Mouse (Mus musculus) midbrain, embryonic 15.5 days (tissue): ENCODE results near the gene Dynll1. TPM values are rescaled to one million over a fixed set of nuclear protein-coding genes. Genes with fewer than 3 reads are reported as not detected.

ENCODE experiments used
- ATAC-seq: fragments of 200-750 bp; cut with Nextera tagmentation; replicated peaks from 2 replicates; pipeline ENCODE4 v1.8.0; 2017; ENCODE audit warnings: moderate TSS enrichment
- H3K27ac ChIP-seq: fragments of 300-500 bp; sonication (generic); 2 replicates; pipeline ENCODE4 v1.5.1; 2015; ENCODE audit warnings: mild to moderate bottlenecking, inconsistent platforms
- H3K27me3 ChIP-seq: fragments of 300-500 bp; sonication (generic); replicated peaks from 2 replicates; pipeline ENCODE4 v1.6.1; 2015; ENCODE audit warnings: inconsistent platforms
- H3K36me3 ChIP-seq: fragments of 300-500 bp; sonication (generic); replicated peaks from 2 replicates; pipeline ENCODE4 v1.6.1; 2015; ENCODE audit warnings: inconsistent platforms
- H3K4me1 ChIP-seq: fragments of 300-500 bp; sonication (generic); 2 replicates; pipeline ENCODE4 v1.6.1; 2015; ENCODE audit warnings: inconsistent platforms
- H3K4me2 ChIP-seq: fragments of 300-500 bp; sonication (generic); 2 replicates; pipeline ENCODE4 v1.6.1; 2015; ENCODE audit warnings: inconsistent platforms, mild to moderate bottlenecking, moderate library complexity
- H3K4me3 ChIP-seq: fragments of 300-500 bp; sonication (generic); 2 replicates; pipeline ENCODE4 v1.5.1; 2015; ENCODE audit warnings: mild to moderate bottlenecking, inconsistent platforms
- H3K9ac ChIP-seq: fragments of 300-500 bp; sonication (generic); 2 replicates; pipeline ENCODE4 v1.6.1; 2015; ENCODE audit warnings: mild to moderate bottlenecking, inconsistent platforms
- H3K9me3 ChIP-seq: fragments of 300-500 bp; sonication (generic); 2 replicates; pipeline ENCODE4 v1.6.1; 2016; ENCODE audit warnings: inconsistent platforms
- WGBS: fragments of 180-500 bp; shearing (Covaris S2); methylation state at CpG from one replicate; pipeline ENCODE4 v1.1.7; 2015; ENCODE audit warnings: mixed read lengths; 5-methylcytosine and 5-hydroxymethylcytosine counted together
- polyA plus RNA-seq: library from polyadenylated mRNA; unstranded; fragments of >200 nt; fragmentation: Nextera tagmentation; extraction: Ambion mirVana; gene quantifications from 2 replicates; pipeline ENCODE4 v1.2.1, GENCODE M21; 2015

Gene Dynll1
- polyA plus RNA-seq = 1,095 and 1,182 TPM in 2 replicates

DNA sequence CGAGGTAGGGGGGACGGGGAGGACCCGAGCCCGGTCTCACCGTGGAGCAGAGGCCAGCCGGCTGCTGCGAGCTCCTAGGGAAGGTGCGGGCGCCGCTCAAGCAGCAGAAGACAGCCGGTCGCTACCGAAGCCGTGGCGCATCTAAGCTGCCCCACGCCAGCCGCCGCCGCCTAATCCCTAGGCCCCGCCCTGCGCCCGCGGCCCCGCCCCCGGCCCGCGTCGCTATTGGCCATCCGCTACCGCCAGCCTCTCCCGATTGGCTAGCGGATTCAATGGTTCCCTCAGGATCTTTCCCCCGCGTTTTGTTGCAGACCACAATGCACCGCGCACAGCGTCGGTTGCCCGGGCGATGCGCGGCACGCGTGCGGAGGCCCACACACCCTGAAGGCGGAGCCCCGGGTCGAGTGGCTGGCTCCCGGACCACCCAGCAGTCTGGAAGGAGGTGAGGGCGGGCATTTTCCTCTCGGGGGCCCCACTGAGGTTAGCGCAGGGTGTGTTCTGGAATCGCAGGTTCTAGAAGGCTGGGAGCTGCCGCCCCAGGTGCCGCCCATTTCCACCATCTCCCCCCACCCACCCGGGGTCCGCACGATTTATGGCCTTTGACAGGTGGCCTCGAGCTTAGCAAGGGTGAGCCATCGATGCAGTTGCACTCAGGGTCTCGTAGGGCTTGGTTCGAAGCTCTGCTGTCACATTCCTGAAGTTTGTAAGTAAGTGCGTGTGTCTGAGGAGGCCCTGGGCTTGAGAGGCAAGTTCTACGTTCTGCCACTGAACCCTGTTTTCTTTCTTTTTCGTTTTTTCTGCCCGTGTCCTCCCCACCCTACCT, at the start of gene Dynll1:
Gene Dynll1 (minus strand): TSS at position 208 of the 823 bp plus-strand sequence.
- Histone ChIP-seq H3K27me3 (no peaks in the 10 kb centered on the region), H3K27ac (peak within 1 kb of the TSS; percentile 91), H3K9ac (peak within 1 kb of the TSS; percentile 70), H3K9me3 (no peaks in the 10 kb centered on the region), H3K36me3 (peaks cover 9% of the 10 kb centered on the region; the same call in 1 of the 2 replicates), H3K4me2 (peak within 1 kb of the TSS; percentile 70), H3K4me1 (peaks cover 29% of the 10 kb centered on the region), H3K4me3 (peak within 1 kb of the TSS; percentile 62)
- ATAC-seq = peak; percentile 98
- WGBS = under 1% methylated on average over 66 of the region's 66 CpGs

DNA sequence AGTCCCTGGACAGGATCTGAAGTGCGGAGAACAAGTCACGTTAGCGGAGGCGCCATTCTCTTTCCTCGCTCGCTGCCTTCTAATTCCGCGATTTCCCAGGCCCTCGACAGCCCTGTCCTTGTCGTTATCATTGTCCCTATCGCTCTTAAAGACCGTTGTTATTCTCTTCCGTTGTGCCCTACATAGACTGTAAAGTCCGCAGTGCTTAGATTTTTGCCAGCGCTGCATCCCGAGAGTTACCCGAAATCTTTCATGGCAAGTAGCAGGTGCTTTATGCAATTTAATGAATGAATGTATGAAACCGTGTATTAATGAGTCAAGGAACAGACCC, 48.4 kb upstream of the Dynll1 start:
- Histone ChIP-seq H3K4me2 (peak overlapping the region; percentile 62), H3K27me3 (no peaks in the 10 kb centered on the region), H3K36me3 (peaks cover 14% of the 10 kb centered on the region), H3K4me1 (peaks cover 24% of the 10 kb centered on the region), H3K27ac (peak overlapping the region; percentile 83), H3K4me3 (peak overlapping the region; percentile 88), H3K9ac (peak overlapping the region; percentile 56), H3K9me3 (no peaks in the 10 kb centered on the region)
- under 1% methylated on average over 18 of the region's 18 CpGs for WGBS
- peak; percentile 53 for ATAC-seq

DNA sequence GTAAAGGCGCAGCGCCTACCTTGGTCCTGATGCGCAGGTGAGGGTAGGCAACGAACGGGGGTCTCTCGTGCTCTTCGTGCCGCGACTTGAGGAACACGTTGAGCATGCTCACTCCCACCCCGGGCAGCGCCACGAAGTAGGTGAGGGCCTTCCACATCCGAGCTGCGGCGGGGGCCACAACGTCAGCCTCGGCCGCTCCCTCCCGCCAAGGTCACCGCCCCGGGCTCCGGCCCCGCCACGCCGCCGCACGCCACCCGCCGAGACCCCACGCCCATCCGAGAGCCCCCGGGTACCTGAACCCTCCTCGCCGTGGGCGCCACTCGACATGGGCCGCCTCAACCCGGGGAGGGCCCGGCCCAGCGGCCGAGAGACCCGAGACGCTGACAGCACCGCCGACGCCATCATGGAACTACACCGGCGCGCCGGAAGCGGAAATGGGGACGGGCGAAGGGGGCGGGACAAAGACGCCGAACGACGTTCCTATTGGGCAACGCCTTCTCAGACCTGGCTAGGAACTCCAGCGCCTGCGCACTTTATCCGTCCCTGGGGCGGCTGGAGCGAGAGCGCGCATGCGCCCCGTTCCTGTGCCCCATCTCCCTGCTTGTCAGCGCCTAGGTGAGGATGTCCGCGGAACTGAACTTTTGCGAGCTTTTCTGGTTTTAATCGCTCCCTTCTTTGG, 47.9 kb upstream of the Dynll1 start, which contains the start of gene Cox6a1:
Gene Cox6a1 (minus strand): TSS at position 436 of the 679 bp plus-strand sequence.
- H3K4me2 ChIP-seq = peak within 1 kb of the TSS; percentile 86
- peak within 1 kb of the TSS; percentile 83 for H3K27ac ChIP-seq
- H3K9me3 ChIP-seq = no peaks in the 10 kb centered on the region
- H3K4me3 ChIP-seq = peak within 1 kb of the TSS; percentile 88
- H3K36me3 ChIP-seq = peaks cover 18% of the 10 kb centered on the region
- H3K27me3 ChIP-seq = no peaks in the 10 kb centered on the region
- under 1% methylated on average over 67 of the region's 74 CpGs for WGBS
- H3K9ac ChIP-seq = peak within 1 kb of the TSS; percentile 79
- ATAC-seq = peak; percentile 92
- H3K4me1 ChIP-seq = peaks cover 24% of the 10 kb centered on the region

DNA sequence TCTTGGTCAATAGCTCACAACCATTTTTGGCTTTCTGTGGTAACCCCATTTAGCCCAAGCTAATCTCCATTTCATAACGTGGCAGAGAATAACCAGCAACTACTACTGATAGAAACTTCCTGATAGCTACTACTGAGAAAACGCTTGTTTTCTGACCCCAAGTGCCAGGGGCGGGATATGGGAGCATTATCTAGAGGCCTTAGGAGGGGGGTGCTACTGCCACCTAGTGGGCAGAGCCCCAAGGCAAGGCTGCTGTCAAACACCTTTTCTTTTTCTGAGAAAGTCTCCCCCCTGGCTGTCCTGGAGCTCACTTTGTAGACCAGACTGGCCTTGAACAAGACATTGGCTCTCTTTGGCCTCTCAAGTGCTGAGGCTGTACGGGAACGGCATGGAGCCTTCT, 46.8 kb upstream of the Dynll1 start:
- peaks cover 27% of the 10 kb centered on the region for H3K4me1 ChIP-seq
- peak overlapping the region; percentile 79; the same call in 1 of the 2 replicates for H3K9ac ChIP-seq
- no peaks in the 10 kb centered on the region for H3K27me3 ChIP-seq
- H3K27ac ChIP-seq = no peak overlapping the region
- H3K4me3 ChIP-seq = peak overlapping the region; percentile 88
- peak overlapping the region; percentile 86 for H3K4me2 ChIP-seq
- WGBS = 3% methylated on average over 5 of the region's 5 CpGs
- peaks cover 29% of the 10 kb centered on the region for H3K36me3 ChIP-seq
- H3K9me3 ChIP-seq = no peaks in the 10 kb centered on the region
- ATAC-seq = no peak

DNA sequence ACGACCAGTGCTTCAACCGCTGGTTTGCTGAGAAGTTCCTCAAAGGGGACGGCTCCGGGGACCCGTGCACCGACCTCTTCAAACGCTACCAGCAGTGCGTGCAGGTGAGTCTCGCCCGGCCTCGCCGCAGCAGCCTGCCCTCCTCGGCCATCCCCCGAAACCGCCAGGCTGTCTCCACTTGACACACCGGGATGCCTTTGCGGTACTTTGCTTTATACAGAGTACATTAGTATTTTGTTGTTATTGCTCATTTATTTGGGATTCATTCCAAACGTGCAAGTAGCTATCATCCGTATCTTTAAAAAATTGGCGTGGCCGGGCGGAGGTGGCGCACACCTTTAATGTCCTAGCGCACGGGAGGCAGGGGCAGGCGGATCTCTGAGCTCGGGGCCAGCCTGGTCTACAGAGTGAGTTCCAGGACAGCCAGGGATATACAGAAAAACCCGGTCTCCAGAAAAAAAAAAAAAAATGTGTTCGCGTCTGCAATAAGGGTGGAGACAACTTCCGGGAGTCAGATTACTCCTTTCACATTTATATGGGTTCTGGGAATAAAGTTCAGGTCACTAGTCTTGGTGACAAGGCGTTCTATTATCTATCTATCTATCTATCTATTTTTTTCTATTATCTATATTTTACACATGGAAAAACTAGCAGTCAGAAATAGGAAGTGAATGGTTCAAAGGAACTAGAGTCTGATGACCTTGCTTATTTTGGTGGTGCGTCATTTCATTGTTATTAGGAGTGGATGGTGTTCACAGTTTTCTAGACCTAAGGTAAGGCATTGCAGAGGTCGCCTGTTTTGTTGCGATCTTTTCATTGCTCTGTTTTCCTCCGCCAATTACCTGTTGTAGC, 40.7 kb upstream of the Dynll1 start:
- peak overlapping the region; percentile 70 for H3K4me3 ChIP-seq
- WGBS = 13% methylated on average over 36 of the region's 36 CpGs
- H3K36me3 ChIP-seq = peaks cover 32% of the 10 kb centered on the region
- peak overlapping the region; percentile 85 for H3K9ac ChIP-seq
- peaks cover 31% of the 10 kb centered on the region for H3K4me1 ChIP-seq
- ATAC-seq = peak; percentile 13
- H3K27me3 ChIP-seq = no peaks in the 10 kb centered on the region
- peak overlapping the region; percentile 87 for H3K27ac ChIP-seq
- H3K9me3 ChIP-seq = no peaks in the 10 kb centered on the region
- peak overlapping the region; percentile 67 for H3K4me2 ChIP-seq

DNA sequence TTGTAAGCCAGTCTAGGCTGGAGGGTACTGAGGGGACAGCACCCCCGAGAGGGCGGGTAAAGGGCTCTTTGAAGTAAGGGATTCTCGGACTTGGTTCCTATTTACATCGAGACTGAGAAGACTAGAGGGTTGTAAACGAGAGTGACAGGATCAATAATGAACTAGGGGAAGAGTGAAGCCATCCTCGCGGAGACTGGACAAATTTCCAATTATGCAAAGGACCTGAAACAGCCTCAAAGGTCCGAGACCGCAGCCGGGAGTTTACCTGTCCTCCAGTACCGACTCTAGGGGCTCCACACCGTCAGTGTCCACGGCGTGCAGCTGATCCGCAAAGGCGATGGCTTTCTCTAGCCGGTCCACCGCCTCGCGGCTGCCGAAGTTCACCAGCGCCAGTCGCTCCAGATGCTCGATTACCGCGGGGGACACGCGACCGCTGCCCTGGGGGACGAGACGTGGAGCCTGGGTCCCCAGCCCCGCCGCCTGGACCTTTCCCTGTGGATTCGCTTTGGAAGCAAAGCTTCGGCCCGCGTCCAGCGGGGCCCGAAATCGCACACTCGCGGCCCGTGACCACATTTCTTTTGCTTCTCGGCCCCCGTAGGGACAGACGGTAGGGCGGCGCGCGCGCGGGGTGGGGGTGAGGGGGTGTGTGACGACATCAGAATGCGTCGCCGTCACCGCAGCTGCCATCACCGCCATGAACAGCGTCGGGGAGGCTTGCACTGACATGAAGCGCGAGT, 39.9 kb upstream of the Dynll1 start, which contains the start of the genes Gatc and Triap1:
Gene Gatc (minus strand): TSS at position 602 of the 737 bp plus-strand sequence.
Gene Triap1 (plus strand): TSS at position 649 of the 737 bp plus-strand sequence.
- Histone ChIP-seq H3K27ac (peak within 1 kb of the TSS; percentile 87), H3K9ac (peak within 1 kb of the TSS; percentile 85), H3K4me3 (peak within 1 kb of the TSS; percentile 70), H3K36me3 (peaks cover 36% of the 10 kb centered on the region), H3K4me2 (peak within 1 kb of the TSS; percentile 67), H3K9me3 (no peaks in the 10 kb centered on the region), H3K4me1 (peaks cover 26% of the 10 kb centered on the region), H3K27me3 (no peaks in the 10 kb centered on the region)
- WGBS = under 1% methylated on average over 62 of the region's 62 CpGs
- peak; percentile 89 for ATAC-seq

DNA sequence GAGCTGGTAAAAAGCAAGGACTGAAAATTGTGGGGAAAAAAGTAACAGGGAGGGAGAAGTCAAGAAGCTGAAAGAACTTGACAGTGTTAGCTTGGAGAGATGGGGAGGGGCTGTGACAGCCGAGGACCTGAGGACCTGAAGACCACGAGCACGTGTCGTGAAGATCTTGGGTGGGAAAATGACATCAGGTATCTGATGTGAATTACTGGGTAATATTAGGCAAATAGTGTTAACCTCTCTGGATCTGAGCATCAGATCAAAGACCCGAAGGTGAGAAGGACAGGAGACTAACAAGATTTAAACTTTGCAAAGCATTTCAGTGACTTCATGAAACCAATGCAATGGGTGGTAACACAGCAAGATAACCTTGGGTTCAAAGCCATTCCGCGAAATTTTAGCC, 39.2 kb upstream of the Dynll1 start:
- Histone ChIP-seq H3K4me3 (peak overlapping the region; percentile 70), H3K9ac (peak overlapping the region; percentile 85; the same call in 1 of the 2 replicates), H3K4me1 (peaks cover 26% of the 10 kb centered on the region), H3K36me3 (peaks cover 37% of the 10 kb centered on the region), H3K27me3 (no peaks in the 10 kb centered on the region), H3K4me2 (peak overlapping the region; percentile 67), H3K27ac (no peak overlapping the region), H3K9me3 (no peaks in the 10 kb centered on the region)
- ATAC-seq = no peak
- 28% methylated on average over 7 of the region's 7 CpGs for WGBS

DNA sequence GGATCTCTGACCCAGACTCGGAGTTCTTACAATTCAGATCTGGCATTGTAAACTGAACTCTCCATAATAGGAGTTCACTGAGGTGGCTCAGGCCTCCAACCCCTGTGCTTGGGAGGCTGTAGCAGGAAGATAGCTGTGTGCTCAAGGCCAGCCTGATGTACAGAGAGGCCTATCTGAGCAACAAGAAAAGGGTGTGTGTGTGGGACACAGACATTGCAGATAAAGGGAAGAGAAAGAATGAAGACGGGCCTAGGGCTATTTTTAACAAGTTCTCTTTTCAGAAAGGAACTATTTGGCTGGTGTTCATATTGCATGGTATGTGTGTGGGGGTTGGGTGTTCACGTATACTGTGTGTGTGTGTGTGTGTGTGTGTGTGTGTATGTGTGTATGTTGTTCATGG, 32.8 kb upstream of the Dynll1 start:
- no peaks in the 10 kb centered on the region for H3K27me3 ChIP-seq
- ATAC-seq = no peak
- H3K36me3 ChIP-seq = peaks cover 60% of the 10 kb centered on the region
- no peak overlapping the region for H3K4me2 ChIP-seq
- no peak overlapping the region for H3K4me3 ChIP-seq
- peaks cover 17% of the 10 kb centered on the region for H3K4me1 ChIP-seq
- no peak overlapping the region for H3K27ac ChIP-seq
- no peak overlapping the region for H3K9ac ChIP-seq
- no peaks in the 10 kb centered on the region for H3K9me3 ChIP-seq
- WGBS = 90% methylated on average over 3 of the region's 3 CpGs

DNA sequence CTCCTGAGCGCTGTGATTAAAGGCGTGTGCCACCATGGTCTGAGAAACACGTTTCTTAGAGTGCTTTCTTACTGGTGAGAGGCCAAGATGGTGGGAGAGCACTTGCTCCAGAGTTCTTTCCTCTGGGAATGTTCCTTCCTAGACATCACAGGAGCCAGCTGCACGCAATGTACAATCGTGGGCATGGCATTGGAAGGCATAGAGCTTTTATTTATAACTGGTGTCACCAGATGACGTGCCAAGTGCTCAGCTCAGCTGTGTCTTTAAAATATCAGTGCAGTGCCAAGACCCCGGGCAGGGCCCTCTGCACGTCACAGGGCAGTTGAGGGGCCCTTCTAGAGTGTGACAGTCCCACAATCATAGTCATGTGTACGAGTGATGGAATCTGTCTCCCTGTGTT, 30.2 kb upstream of the Dynll1 start:
- no peak overlapping the region for H3K4me3 ChIP-seq
- no peak overlapping the region for H3K4me2 ChIP-seq
- no peak overlapping the region for H3K27ac ChIP-seq
- no peaks in the 10 kb centered on the region for H3K9me3 ChIP-seq
- H3K27me3 ChIP-seq = no peaks in the 10 kb centered on the region
- peaks cover 28% of the 10 kb centered on the region for H3K4me1 ChIP-seq
- WGBS = 87% methylated on average over 9 of the region's 9 CpGs
- H3K36me3 ChIP-seq = peaks cover 59% of the 10 kb centered on the region
- H3K9ac ChIP-seq = no peak overlapping the region
- no peak for ATAC-seq

DNA sequence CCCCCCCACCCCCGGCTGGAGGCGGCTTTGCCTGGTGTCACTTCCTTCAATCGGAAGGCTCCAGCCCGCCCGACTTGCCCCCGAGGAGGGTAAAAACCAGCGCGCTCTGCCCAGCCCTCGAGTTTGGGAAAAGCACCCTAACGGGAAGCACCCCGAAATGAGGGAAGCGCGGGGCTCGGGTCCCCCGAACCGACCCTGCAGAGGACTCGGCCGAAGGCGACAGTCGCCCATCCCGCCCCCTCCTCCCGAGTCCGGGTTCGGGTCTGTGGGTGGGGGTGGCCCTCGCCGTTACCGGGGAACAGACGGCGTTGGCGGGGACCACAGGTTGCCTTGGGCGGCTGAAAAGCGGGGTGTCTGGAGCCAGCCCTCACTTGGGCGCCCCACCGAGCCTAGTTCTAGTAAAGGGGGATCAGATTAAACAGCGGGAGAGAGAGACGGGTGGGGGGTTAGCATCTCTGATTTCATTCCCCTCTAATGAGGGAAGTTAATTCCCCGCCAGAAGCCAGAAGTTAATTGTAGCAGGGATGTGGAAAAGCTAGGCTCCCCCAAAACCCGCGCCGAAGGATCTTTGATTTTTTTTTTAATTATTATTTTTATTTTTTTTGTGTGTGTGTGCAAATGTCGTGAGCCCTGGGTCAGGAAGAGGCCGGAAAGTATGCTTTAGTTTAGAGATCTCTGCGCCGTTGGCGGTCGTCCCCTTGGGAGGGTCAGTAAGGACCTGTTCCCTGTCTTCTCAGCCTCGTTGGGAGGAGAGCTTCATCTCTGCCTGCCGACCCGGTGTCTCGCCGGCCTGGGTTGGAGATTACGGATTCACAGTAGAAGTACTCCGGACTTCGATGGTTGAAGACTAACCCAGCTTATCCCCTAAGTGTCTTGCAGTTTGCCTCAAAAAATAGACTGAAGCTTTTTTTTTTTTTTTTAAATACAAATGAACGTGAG, 27.1 kb upstream of the Dynll1 start:
- H3K27me3 ChIP-seq = no peaks in the 10 kb centered on the region
- no peaks in the 10 kb centered on the region for H3K9me3 ChIP-seq
- peaks cover 29% of the 10 kb centered on the region for H3K36me3 ChIP-seq
- WGBS = under 1% methylated on average over 55 of the region's 55 CpGs
- H3K27ac ChIP-seq = peak overlapping the region; percentile 91
- H3K4me1 ChIP-seq = peaks cover 33% of the 10 kb centered on the region
- H3K9ac ChIP-seq = peak overlapping the region; percentile 94
- ATAC-seq = peak; percentile 32; the same call in 1 of the 2 replicates
- H3K4me2 ChIP-seq = peak overlapping the region; percentile 88
- peak overlapping the region; percentile 96 for H3K4me3 ChIP-seq
